Mouse (Mus musculus): Measurements from ENCODE around the gene Mbnl2.
"Not testable (repeated sequence)": the region's sequence is repeated elsewhere in the genome, so short reads cannot be mapped to it uniquely, and the experiment has no call there.

The Mbnl2 gene

GRCm38 (mm10) chr14:120355742-120356440 is 80.4 kb downstream of the Mbnl2 start:
- no peak for DNase-seq (ENCODE audit: low read depth, low spot score)

- DNase-seq (ENCODE audit: low read depth, low spot score) = no peak
Measured at GRCm38 (mm10) chr14:120357321-120358070, 82.0 kb downstream of the Mbnl2 start.

DNA sequence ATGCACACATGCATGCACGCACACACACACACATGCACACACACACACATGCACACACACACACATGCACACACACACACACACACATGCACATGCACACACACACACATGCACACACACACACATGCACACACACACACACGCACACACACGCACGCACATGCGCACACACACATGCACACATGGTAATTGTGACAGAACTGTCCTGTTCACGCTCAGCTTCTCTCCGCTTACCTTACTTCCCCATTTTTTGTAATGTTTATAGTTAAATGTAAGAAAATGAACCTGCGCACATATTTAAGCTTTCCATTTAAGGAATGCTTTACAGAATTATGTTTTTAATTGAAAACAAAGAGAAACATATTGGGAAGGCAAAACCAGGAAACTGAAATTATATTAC is 84.1 kb downstream of the Mbnl2 start:
- not testable (repeated sequence) for DNase-seq (ENCODE audit: low read depth, low spot score)

DNA sequence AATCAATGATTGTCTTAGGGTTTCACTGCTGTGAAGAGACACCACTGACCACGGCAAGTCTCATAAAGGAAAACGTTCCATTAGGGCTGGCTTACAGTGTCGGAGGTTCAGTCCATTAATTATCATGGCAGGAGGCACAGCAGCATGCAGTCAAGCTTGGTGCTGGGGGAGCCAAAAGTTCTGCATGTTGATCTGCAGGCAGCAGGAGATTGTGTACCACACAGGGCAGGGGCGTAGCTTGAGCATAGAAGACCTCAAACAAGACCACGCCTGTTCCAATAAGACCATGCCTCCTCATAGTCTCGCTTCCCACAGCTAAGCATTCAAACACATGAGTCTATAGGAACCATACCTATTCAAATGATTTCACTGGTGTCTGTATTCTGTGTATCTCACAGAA is 85.7 kb downstream of the Mbnl2 start:
- no peak for DNase-seq (ENCODE audit: low read depth, low spot score)

- DNase-seq (ENCODE audit: low read depth, low spot score) = no peak
Measured at GRCm38 (mm10) chr14:120362409-120362992, 87.0 kb downstream of the Mbnl2 start.

- DNase-seq (ENCODE audit: low read depth, low spot score) = no peak
Measured at GRCm38 (mm10) chr14:120363090-120363818, 87.8 kb downstream of the Mbnl2 start.

DNA sequence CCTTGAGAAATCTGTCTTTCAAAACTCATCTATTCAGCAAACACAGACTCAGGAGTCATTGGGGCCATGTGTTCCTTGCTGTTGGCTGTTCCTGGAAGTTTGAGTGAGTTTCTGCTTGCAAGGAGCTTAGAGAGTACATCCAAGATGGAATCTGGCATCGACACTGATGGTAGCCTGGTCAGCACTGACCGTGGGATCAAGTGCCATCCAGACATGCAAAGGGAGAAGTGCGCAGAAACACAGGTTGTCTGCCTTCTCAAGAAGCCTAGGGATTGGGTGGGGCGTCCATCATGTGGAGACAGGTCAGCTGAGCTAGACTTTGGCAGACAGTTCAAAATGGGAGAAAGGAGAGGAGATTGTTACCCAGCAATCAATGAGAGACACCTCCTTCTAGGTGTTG is 89.6 kb downstream of the Mbnl2 start:
- no peak for DNase-seq (ENCODE audit: low read depth, low spot score)

DNA sequence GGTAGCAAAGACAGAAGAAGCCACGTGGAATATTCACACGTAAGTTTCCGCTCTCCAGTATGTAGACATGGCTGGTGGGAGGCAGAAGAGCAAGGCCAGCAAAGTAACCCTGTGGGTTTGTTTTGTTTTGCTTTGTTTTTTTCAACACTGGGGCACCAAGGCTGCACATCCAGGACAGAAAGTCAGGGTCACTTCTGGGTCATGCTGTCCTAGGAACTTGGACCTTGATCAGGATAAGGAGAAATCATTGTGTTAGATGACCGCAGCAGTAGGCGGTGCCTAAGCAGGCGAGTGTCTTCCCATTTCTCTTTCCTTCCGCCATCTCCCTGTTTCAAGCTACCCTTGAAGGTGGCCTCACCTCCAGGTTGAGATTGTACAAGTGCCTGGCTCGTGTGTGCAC is 91.5 kb downstream of the Mbnl2 start:
- DNase-seq (ENCODE audit: low read depth, low spot score) = no peak

DNA sequence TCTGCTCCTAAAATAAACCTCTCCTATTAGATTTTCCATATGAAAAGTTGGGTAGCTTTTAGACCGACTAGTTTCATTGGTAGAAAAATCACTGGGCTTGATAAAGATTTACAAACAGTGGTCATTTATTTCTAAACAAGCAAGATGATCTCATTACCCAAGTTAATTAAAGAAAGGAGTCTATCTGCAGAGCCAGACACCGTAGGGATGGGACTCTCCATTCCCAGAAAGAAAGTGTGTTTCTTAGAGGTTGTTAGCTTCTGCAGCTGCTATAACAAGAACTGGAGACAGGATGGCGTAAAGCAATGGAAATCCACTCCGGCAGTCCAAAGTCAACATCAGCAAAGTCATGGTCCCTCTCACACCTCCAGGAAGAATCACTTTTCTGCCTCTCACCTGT is 92.1 kb downstream of the Mbnl2 start:
- DNase-seq (ENCODE audit: low read depth, low spot score) = no peak

GRCm38 (mm10) chr14:120368456-120368855 is 93.0 kb downstream of the Mbnl2 start:
- no peak for DNase-seq (ENCODE audit: low read depth, low spot score)

DNA sequence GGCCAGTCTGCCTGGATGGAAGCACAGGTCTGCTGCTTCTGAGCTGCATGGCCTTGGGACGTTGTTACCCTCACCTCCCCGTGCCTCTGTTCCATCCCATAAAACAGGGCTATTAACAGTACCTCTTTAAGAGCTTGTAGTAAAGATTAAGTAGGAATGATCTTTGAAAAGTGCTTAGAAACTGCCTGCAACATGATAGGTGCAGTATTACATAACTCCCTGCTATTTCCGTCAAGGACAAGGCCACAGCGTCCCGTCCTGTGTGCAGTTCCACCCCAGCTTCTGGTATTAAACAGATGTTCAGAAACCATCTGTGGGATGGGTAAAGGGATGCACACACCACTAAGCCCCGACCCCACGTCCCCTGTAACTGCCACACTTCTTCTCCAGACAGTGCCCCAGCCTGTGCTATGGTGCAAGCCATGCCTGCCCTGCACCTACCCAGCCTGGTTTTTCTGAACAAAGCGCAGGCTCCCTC is 93.5 kb downstream of the Mbnl2 start:
- no peak for DNase-seq (ENCODE audit: low read depth, low spot score)

DNA sequence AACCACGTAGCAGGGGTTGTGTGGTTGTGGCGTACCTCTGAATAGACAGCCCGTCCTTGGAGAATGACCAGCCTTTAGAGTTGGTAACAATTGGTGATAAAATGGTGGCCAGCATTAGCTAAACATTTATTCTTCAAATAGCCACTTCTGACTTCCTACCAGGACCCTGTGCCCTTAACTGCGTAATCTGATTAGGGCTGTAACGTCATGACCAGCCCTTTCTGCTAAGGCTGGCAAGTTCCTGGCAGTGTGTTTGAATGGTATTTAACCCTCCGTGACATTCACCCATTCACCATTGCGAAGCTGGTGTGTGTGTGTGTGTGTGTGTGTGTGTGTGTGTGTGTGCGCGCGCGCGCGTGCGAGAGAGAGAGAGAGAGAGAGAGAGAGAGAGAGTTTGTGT is 94.6 kb downstream of the Mbnl2 start:
- DNase-seq (ENCODE audit: low read depth, low spot score) = no peak

GRCm38 (mm10) chr14:120370631-120371030 is 95.2 kb downstream of the Mbnl2 start:
- DNase-seq (ENCODE audit: low read depth, low spot score) = no peak

DNA sequence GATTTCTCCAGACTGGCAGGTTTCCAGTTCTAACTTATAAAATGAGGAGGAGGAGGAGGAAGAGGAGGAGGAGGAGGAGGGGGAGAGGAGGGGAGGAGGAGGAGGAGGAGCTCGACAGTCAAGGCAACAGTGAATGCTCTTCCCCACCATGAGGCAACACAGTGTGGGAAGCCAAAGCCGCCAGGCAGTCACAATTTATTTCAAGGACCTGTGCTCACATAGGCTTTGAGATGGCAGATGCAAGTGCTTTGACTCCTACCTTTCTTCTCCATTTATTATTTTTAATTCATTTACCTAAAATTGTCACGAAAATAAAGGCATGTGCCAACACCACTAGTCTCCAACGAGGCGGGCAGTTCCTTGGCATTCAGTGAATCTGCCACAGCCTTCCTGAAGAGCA is 95.7 kb downstream of the Mbnl2 start:
- no peak for DNase-seq (ENCODE audit: low read depth, low spot score)

DNA sequence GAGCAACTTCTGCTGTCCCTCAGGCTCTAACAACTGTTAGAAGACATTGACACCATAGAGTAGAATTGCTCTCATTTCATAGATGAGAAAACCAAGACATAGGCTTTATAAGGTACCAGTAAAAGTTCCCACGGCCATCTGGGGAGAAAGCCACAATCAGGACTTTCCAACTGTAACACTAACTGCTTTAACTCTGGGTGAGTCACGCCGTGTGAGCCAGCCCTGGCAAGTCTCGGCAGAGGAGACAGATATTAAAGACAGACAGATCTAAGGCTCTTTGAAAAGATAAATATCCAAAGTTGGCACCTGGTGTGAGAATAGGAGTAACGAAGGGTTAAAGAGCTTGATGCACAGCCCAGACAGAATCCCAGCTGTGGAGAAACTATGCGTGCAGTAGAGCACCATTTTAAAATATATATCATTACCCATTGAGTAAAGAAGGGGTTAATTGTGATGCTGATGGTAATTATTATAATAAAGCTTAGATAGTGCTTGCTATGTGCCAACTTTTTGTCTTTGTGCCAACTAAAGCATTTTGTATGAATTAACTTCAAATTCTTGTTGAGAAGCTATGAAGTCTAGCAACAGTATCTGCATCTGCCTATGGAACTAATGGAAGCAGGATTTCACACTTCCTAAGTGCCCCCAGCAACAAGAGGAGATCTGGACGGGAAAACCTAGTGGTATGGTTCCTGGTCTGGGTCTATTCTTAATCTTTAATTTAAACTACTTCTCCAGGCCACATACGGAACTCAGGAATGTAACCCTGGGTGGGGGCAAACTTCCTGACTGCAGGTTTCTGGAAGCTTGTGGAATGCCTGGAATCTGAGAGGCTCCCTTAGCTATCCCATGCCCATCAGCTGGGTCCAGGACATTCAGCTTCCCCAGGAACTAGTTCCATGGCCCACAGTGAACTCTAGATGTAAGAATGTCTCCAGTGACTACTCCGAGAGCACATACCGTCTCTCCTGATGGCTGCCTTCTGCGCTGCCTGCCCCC is 97.9 kb downstream of the Mbnl2 start:
- no peak for DNase-seq (ENCODE audit: low read depth, low spot score)

- DNase-seq (ENCODE audit: low read depth, low spot score) = no peak
Measured at GRCm38 (mm10) chr14:120374786-120375185, 99.3 kb downstream of the Mbnl2 start.

DNA sequence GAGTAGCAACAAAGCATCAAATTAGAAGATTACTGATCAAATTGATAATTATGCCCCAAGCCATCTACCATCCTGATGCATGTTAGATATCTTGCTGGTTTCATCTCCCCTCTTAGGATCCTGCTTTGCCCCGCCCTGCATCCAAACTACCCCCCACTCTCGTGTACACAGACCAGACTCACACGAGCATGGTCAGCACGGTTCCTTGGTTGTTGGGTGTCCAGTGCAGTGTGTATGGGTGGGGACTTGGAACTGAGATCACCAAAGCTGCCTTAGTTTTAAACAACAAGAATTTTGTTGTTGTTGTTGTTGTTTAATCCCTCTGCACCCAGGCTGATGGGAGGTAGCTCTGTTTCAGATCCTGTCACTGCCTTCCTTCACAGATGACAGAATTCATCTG is 101.7 kb downstream of the Mbnl2 start:
- DNase-seq (ENCODE audit: low read depth, low spot score) = no peak

DNA sequence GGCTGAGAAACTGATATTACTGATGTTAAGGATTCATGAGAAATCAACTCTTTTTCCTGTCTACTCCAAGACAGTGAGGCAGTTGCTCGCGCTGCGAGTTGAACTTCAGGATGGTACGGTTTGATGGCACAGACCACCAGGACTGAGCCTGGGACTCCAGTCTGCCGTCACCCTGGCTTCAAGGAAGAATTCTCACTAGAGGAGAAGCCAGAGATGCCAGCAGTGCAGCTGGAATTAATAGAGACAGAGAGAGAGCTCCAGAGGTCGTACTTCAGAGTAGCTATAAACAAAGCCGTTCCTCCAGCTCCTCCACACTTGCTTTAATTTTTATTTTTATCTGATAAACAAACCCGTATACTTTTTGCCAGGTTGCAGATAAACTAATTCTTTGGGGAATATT is 102.5 kb downstream of the Mbnl2 start:
- DNase-seq (ENCODE audit: low read depth, low spot score) = no peak

DNA sequence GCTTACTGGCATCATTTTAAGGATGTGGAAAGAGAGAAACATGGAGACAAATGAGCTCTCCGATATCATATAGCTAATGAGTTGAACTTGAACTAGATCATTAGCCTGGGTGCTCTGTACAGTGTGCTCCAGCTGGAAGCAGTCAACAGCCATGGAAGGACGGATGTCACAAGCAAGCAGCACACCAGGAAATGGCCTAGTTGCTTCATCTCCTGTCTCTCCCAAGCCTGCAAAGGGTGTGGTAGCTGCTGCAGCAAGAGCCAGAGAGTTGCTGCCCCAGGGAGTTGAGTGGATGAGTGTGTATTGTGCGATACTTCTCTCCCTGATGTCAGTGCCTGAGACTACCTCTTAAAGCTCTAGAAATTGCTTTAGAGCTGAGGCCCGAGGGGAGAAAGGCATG is 104.2 kb downstream of the Mbnl2 start:
- DNase-seq (ENCODE audit: low read depth, low spot score) = no peak

GRCm38 (mm10) chr14:120381378-120382134 is 106.1 kb downstream of the Mbnl2 start:
- DNase-seq (ENCODE audit: low read depth, low spot score) = no peak
